Mouse (Mus musculus): ENCODE data around the gene Klk1b9.
"Not testable (repeated sequence)": the region's sequence is repeated elsewhere in the genome, so short reads cannot be mapped to it uniquely, and the experiment has no call there.

The Klk1b9 gene

DNA sequence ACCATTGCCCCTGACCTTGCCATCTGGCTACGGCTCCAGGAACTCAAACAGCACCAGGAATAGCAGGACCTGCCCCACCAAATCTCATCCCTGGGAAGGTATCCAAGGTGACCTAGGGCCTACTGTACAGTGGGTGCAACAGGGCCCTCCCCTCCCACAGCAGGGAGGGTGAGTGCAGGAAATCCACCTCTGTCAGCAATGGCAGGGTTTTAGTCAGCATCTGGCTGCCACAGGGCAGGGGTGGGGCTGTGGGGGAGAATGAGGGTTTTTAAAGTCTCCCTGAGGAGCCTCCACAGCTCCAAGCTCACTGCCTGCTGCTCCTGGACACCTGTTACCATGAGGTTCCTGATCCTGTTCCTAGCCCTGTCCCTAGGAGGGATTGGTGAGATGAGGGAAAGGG is at the start of gene Klk1b9:
TSS of gene Klk1b9 (plus strand) at position 301 of the 400 bp plus-strand sequence.
- DNase-seq: not testable (repeated sequence)

DNA sequence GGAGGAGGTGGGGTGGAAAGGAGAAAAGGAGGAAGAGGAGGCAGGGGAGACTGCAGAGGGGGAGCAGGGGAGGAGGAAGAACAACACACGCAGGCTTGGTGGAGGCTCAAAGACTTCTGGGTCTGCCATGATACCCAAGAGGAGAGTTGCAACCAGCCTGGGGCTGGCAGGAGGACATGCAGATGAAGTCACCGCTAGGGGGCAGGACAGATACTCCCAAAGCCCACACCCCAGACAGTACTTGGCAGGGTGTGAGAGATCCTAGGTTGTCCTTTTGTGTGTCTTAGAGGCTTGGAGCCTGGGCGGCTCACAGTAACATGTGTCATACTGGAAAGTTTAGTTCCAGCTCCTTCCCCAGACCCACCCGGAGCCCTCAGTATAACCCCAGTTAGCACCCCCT is 47.3 kb upstream of the Klk1b9 start:
- peak; percentile 16 for DNase-seq

DNA sequence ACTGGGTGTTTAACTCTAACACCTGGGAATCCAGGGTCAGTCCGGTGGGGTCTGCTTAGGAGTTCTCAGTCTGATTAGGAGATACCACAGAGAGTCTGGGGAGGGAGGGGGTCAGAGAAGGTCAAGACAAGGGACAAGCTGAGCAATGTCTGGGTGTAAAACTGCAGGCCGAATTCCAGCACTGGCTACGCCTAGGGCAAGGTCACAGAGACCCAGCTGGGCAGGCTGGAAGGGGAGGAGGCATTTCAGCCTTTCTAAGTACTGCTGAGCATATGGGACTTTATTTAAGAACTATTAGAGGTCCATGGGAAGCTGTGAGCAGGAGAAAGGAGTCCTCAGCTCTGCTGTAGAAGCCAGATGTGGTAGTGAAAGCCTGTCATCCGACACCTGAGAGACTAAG is 43.5 kb upstream of the Klk1b9 start:
- no peak for DNase-seq

DNA sequence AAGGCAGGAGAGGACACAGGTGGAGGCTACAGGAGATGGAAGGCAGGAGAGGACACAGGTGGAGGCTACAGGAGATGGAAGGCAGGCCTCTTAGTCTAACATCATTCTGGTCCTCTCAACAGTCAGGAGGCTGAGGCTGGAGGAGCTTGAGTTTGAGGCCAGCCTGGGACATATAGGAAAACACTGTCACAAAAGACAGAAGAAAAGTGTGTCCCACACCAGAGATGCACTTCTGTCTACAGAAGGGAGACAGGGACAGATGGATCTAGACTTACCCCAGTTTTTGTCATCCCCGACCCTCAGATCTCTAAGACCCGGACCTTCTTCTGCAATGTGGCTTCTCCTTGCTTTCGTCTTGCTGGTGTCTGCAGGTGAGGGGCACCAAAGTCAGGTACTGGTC is 42.4 kb upstream of the Klk1b9 start, which contains the start of gene Klk15:
TSS of gene Klk15 (plus strand) at position 301 of the 400 bp plus-strand sequence.
- no peak for DNase-seq

DNA sequence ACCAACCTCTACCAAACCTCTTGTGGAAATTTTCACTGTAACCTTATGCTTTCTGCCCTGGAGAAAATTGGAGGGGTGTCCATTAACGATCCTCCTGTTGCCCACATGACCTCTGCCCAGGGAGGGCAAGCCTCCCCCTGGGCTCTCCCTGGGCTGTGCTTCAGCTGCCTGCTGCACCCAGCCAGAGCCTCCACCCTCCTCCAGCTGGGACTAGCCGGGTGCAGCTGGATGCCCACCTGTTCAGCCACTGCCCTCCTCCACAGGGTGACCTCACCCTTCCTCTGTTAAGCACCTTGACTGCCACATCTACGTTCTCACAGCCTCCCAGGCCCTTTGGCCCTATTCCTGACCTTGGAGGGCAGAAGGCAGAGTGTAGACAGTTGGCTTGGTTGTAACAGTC is 41.1 kb upstream of the Klk1b9 start:
- DNase-seq: no peak

DNA sequence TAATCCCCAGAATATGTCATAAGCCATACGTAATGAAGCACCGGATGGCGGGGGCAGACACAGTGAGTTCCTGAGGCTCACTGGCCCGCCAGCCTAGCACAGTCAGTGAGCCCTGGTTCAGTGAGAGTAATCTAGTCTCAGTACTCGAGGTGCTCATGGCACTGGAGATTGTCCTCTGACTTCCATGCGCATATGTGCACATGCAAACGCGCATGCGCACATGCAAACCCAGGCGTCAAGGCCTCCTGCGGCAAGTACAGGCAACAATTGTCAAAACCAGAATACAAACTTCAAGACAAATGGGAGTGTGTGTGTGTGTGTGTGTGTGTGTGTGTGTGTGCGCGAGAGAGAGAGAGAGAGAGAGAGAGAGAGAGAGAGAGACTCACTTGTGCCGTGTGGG is 39.3 kb upstream of the Klk1b9 start:
- no peak for DNase-seq

DNA sequence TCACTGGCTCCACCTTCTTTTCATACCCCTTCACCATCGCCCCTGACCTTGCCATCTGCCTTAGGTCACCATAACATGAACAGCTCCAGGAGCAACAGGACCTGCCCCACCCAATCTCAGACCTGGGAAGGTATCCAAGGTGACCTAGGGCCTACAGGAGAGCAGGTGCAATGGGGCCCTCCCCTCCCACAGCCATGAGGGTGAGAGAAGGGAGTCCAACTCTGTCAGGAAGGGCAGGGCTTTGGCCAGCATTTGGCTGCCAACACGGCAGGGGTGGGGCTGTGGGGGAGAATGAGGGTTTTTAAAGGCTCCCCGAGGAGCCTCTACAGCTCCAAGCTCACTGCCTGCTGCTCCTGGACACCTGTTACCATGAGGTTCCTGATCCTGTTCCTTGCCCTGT is 33.6 kb upstream of the Klk1b9 start:
- not testable (repeated sequence) for DNase-seq

DNA sequence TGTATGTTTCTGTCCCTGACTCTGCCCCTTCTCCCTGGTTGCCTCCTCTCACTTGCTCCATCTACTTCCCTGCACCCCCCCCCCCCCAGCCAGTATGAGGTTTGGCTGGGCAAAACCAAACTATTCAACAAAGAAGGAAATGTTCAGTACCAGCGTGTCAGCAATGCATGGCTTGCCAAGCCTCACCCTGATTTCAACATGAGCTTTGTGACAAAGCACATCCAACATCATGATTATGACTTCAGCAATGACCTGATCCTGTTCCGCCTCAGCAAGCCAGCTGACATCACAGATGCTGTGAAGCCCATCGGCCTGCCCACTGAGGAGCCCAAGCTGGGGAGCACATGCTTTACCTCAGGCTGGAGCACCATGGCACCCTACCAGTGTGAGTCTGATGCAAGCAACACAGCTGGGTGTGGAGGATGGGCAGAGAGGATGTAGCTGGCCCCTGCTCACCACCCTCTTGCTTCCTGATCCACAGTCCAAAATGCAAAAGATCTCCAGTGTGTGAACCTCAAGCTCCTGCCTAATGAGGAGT is 31.1 kb upstream of the Klk1b9 start:
- no peak for DNase-seq

DNA sequence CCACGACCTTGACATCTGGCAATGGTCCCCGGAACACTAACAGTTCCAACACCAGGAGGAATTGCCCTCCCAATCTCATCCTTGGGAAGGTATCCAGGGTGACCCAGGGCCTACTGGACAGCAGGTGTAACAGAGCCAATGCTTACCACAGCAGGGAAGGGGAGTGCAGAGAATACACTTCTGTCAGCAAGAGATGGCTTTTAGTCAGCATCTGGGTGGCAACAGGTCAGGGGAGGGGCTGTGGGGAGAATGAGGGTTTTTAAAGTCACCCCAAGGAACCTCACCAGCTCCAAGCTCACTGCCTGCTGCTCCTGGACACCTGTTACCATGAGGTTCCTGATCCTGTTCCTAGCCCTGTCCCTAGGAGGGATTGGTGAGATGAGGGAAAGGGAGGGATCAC is 25.5 kb upstream of the Klk1b9 start, which contains the start of gene Klk1b8:
TSS of gene Klk1b8 (plus strand) at position 301 of the 400 bp plus-strand sequence.
- no peak for DNase-seq

DNA sequence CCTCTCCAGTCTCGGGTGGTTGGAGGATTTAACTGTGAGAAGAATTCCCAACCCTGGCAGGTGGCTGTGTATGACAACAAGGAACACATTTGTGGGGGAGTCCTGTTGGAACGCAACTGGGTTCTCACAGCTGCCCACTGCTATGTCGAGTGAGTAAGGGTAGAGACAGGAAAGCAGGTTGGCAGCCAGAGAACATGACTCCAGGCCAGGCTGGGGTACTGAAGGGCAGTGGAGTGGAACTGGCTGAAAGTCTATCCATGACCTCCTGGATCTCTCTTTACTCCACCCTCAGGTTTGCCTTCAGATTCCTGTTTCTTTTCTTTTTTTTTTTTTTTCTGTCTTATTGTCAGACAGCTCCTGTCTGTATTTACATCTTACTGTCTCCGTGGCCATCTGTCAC is 23.2 kb upstream of the Klk1b9 start:
- peak; percentile 11 for DNase-seq

DNA sequence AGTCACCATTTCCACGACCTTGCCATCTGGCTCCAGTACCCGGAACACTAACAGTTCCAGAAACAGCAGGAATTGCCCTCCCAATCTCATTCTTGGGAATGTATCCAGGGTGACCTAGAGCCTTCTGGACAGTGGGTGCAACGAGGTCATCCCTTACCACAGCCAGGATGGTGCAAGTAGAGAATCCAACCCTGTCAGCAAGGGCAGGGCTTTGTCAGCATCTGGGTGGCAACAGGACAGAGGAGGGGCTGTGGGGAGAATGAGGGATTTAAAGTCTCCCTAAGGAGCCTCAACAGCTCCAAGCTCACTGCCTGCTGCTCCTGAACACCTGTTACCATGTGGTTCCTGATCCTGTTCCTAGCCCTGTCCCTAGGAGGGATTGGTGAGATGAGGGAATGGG is 9.4 kb upstream of the Klk1b9 start, which contains the start of gene Klk1b1:
TSS of gene Klk1b1 (plus strand) at position 301 of the 400 bp plus-strand sequence.
- no peak for DNase-seq

DNA sequence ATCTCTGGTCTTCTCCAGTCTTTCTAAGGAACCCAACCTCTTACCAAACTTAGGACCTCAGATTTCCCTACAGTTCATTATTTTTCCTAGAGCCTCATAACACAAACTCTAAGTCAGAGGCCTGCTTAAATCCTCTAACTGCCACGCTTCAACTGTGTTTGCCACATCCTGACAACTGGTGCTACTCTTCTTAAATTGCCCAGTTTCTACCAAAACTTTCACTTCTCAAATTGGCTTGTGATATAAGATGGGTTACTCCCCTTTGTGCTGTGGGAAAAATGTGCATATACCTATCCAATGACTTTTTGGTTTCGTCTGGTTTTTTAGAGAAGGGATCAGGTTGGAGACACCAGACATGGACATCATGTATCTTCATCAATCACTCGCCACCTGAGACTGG is 8.8 kb upstream of the Klk1b9 start:
- DNase-seq: no peak

DNA sequence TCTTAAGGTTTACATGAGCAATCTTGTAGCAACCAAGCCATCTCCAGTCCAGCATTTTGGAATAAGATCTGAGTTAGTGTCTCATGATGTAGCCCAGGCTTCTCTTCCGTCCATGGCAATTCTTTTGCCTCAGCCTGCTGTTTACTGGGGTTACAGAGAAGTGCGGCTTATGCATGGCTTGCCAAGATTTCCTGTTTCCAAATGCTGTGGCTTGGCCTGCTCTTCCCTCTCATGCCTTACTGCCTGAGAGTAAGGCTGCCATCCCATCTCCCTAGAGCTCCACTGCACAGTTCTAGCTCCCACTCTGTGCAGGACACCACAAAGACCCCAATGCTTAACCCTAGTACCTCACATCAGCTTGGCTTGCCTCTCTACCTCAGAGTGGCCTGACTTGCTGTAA is 8.2 kb upstream of the Klk1b9 start:
- DNase-seq: no peak

DNA sequence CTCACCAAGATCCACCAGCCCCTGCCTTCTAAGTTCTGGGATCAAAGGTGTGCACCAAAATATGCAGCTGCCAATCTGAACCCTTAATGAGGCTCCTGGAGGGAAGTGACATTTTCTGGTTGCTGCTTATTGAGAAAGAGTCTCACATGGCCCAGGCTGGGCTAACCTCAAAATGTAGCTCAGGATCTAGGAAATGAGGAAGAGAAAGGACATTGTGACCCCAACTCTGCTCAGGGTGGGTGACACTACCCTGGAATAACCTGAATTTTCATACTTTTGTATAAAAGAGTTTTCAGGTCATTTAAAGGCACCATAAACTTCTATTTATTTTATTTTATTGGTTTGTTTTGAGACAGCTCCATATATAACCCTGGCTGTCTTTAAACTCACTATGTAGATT is 9.8 kb downstream of the Klk1b9 start:
- DNase-seq: no peak

DNA sequence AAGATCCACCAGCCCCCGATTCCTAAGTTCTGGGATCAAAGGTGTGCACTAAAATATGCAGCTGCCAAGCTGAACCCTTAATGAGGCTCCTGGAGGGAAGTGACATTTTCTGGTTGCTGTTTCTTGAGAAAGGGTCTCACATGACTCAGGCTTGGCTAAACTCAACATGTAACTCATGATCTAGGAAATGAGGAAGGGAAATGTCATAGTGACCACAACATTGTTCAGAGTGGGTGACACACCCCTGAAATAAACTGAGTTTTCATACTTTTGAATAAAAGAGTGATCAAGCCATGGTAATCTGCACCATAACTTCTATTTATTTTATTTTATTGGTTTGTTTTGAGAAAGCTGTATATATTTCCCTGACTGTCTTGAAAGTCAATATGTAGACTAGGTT is 19.0 kb downstream of the Klk1b9 start:
- not testable (repeated sequence) for DNase-seq

DNA sequence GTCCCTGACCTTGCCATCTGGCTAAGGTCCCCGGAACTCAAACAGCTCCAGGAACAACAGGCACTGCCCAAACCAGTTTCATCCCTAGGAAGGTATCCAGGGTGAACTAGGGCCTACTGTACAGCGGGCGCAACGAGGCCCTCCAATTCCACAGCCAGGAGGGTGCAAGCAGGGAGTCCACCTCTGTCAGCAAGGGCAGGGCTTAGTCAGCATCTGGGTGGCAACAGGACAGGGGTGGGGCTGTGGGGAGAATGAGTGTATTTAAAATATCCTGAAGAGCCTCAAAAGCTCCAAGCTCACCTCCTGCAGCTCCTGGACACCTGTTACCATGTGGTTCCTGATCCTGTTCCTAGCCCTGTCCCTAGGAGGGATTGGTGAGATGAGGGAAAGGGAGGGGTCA is 19.7 kb downstream of the Klk1b9 start, which contains the start of gene Klk1b11:
TSS of gene Klk1b11 (plus strand) at position 301 of the 400 bp plus-strand sequence.
- DNase-seq: not testable (repeated sequence)

DNA sequence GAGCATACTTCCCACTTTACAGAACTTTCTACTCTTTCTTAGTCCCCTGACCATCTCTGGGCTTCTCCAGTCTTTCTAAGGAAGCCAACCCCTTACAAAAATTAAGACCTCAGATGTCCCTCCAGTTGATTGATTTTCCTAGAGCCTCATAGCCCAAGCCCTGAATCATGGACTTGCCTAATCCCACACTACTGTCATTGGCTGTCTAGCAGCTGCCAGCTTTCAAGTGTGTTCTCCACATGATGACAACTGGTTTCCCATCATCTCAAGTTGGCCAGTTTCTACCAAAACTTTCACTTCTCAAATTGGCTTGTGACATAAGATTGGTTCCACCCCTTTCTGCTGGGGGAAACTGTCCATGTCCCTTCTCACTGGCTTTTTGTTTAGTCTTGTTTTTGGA is 29.0 kb downstream of the Klk1b9 start:
- no peak for DNase-seq

DNA sequence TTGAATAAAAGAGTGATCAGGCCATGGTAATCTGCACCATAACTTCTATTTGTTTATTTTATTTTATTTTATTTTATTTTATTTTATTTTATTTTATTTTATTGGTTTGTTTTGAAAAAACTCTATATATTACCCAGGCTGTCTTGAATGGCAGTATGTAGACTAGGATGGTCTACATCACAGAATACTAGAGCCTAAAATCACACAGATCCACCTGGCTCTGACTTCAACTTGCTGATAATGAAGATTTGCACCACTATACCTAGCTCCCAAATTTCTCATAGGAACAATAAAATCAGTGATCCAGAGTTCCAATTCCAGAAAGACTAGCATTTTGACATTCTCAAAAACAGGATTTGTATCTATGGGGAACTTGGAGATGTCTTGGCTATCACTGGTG is 36.0 kb downstream of the Klk1b9 start, which contains the start of gene Klk1b26:
TSS of gene Klk1b26 (plus strand) at position 301 of the 400 bp plus-strand sequence.
- not testable (repeated sequence) for DNase-seq

DNA sequence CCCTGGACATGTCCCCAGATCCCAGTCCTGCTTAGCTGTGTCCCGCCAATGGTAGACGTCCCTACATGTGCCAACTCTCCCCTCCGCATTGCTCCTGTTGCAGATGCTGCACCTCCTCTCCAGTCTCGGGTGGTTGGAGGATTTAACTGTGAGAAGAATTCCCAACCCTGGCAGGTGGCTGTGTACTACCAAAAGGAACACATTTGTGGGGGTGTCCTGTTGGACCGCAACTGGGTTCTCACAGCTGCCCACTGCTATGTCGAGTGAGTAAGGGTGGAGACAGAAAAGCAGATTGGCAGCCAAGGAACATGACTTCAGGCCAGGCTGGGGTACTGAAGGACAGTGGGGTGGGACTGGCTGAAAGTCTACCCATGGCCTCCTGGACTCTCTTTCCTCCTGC is 38.8 kb downstream of the Klk1b9 start:
- DNase-seq: peak; percentile 36

DNA sequence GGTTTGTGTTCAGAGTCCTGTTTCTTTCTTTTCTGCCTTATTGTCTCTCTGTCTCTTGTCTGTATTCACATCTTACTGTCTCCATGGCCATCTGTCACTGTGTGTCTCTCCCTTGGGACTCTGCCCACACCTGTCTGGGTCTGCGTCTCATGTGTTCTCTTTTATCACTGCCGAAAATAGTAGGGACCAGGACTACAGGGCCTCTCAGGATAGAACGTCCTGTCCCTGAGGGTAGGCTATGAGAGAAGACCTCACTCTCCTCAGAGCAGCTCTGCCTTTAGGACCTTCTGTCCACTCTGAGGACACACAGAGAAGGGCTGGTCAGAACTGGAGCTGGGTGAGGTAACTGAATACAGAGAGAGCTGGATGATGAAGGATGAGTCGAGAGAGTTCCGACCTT is 39.2 kb downstream of the Klk1b9 start:
- peak; percentile 7 for DNase-seq
